In the genomic region with DNA sequence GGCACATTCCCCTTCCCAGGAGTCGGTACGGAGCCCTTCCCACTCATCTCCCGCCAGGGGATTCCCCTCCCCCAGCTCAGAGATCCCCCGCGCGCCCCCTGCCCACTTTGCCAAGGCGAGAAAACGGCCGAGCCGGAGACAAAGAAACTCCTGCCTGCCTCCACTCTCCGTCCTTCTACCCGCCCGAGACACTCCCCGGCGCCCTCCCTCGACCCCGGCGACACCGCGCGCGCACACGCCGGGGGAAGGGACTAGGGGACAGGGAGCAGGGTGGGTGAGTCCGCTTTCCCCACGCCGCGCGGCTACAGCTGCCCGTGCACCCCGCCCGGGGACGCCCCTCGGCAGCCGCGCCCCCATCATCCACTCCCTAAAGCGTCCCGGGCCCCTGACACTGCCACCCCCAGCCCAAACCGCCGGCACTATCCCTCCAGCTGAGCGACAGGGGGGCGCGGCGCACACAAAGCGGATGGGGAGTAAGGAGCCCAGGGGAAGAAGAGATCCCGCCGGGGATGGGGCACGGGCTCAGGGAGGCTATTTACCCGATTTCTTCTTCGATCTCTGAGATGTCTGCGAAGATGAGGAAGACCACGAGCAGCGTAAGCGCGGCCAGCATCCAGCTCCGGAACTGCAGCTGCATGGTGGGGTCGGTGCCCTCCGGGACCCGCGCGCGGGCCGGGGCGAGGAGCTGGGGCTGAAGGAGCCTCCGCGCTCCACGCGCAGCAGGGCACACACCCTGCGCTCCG, we compare ENCODE assay signal across 8 mouse cellular contexts. TPM values are rescaled to one million over a fixed set of nuclear protein-coding genes. Genes with fewer than 3 reads are reported as not detected.
DNase-seq lines count a peak whose midpoint lies in the region; ATAC-seq and TF ChIP-seq lines count a peak whose summit lies in the region.

No protein-coding gene starts in this region.

- peak overlapping the region; percentile 93 for H3K4me2 ChIP-seq in lung, embryonic 14.5 days
- H3K4me2 ChIP-seq in heart, embryonic 12.5 days: peak overlapping the region; percentile 100
- H3K4me2 ChIP-seq in neural tube, embryonic 15.5 days: peak overlapping the region; percentile 84

- no peaks in the 10 kb centered on the region for H3K36me3 ChIP-seq in lung, embryonic 14.5 days (ENCODE audit: insufficient read depth)
- no peaks in the 10 kb centered on the region for H3K36me3 ChIP-seq in heart, embryonic 12.5 days
- H3K36me3 ChIP-seq in neural tube, embryonic 15.5 days: no peaks in the 10 kb centered on the region

- TF ChIP-seq CTCF in lung, embryonic 14.5 days (IDR thresholded peaks at IDR 0.05; ENCODE audit: low read depth): no peak
- TF ChIP-seq CTCF in cortical plate, adult 2 months (IDR thresholded peaks at IDR 0.05; ENCODE audit: extremely low read depth, insufficient read depth, low read length): no peak

- WGBS in lung, embryonic 14.5 days: under 1% methylated on average over 70 of the region's 70 CpGs
- under 1% methylated on average over 66 of the region's 70 CpGs for WGBS in heart, embryonic 12.5 days
- under 1% methylated on average over 63 of the region's 70 CpGs for WGBS in neural tube, embryonic 15.5 days

- no peaks in the 10 kb centered on the region for H3K4me1 ChIP-seq in lung, embryonic 14.5 days (ENCODE audit: insufficient read depth)
- H3K4me1 ChIP-seq in cortical plate, adult 2 months (ENCODE audit: control insufficient read depth, insufficient read depth, low read length): no peaks in the 10 kb centered on the region; the same call in 1 of the 2 replicates
- no peaks in the 10 kb centered on the region for H3K4me1 ChIP-seq in heart, embryonic 12.5 days (replicated peaks)
- H3K4me1 ChIP-seq in neural tube, embryonic 15.5 days: peaks cover 52% of the 10 kb centered on the region

- DNase-seq in lung, embryonic 14.5 days: peak; percentile 49
- no peak for DNase-seq in lung, postnatal 36 days
- DNase-seq in liver: peak; percentile 10
- DNase-seq in layer of hippocampus, adult 9-11 months: no peak
- DNase-seq in layer of hippocampus, adult 11-12 months (ENCODE audit: low spot score): no peak

- no peak for TF ChIP-seq POLR2A in cortical plate, adult 2 months (IDR thresholded peaks at IDR 0.05; ENCODE audit: extremely low read depth, insufficient read depth, low read length)

- peak overlapping the region; percentile 78 for H3K4me3 ChIP-seq in lung, embryonic 14.5 days (ENCODE audit: low read depth, low read length)
- H3K4me3 ChIP-seq in cortical plate, adult 2 months (ENCODE audit: insufficient read depth, low read length): peak overlapping the region; percentile 36
- peak overlapping the region; percentile 81 for H3K4me3 ChIP-seq in heart, embryonic 12.5 days
- peak overlapping the region; percentile 91 for H3K4me3 ChIP-seq in neural tube, embryonic 15.5 days (replicated peaks)

- H3K27ac ChIP-seq in lung, embryonic 14.5 days (ENCODE audit: low read depth): peak overlapping the region; percentile 82
- H3K27ac ChIP-seq in cortical plate, adult 2 months (ENCODE audit: insufficient read depth, low read length): no peak overlapping the region
- no peak overlapping the region for H3K27ac ChIP-seq in heart, embryonic 12.5 days (ENCODE audit: poor library complexity, severe bottlenecking)
- peak overlapping the region; percentile 96 for H3K27ac ChIP-seq in neural tube, embryonic 15.5 days (replicated peaks)

- H3K27me3 ChIP-seq in lung, embryonic 14.5 days (ENCODE audit: insufficient read depth, low read length): no peaks in the 10 kb centered on the region; the same call in 1 of the 2 replicates
- H3K27me3 ChIP-seq in heart, embryonic 12.5 days (replicated peaks): peaks cover 48% of the 10 kb centered on the region
- H3K27me3 ChIP-seq in neural tube, embryonic 15.5 days (replicated peaks): no peaks in the 10 kb centered on the region

- ATAC-seq in lung, embryonic 14.5 days (ENCODE audit: insufficient read depth): peak; percentile 25
- peak; percentile 48 for ATAC-seq in heart, embryonic 12.5 days (ENCODE audit: insufficient number of reproducible peaks, low FRiP score)
- peak; percentile 70 for ATAC-seq in neural tube, embryonic 15.5 days (ENCODE audit: low FRiP score)

- H3K9ac ChIP-seq in lung, embryonic 14.5 days: peak overlapping the region; percentile 81
- peak overlapping the region; percentile 72 for H3K9ac ChIP-seq in heart, embryonic 12.5 days
- peak overlapping the region; percentile 99 for H3K9ac ChIP-seq in neural tube, embryonic 15.5 days (replicated peaks)

- no peaks in the 10 kb centered on the region for H3K9me3 ChIP-seq in lung, embryonic 14.5 days (ENCODE audit: low read depth, low read length)
- H3K9me3 ChIP-seq in heart, embryonic 12.5 days (replicated peaks): no peaks in the 10 kb centered on the region
- no peaks in the 10 kb centered on the region for H3K9me3 ChIP-seq in neural tube, embryonic 15.5 days (replicated peaks)

RNA-seq across cellular contexts. Expression of gene St8sia2, which starts 0.5 kb away (rescaled TPM):
- 17.2 and 19.0 TPM in 2 replicates for polyA plus RNA-seq in lung, embryonic 14.5 days (2014; fragmentation: Nextera tagmentation; extraction: Ambion mirVana)
- polyA plus RNA-seq in cortical plate, adult 2 months (2012; rRNA removed): 0.91 and 1.7 TPM in 2 replicates
- 3.3 and 4.1 TPM in 2 replicates for polyA plus RNA-seq in heart, embryonic 12.5 days (2016; fragmentation: Nextera tagmentation; extraction: Ambion mirVana)
- polyA plus RNA-seq in neural tube, embryonic 15.5 days (2015; fragmentation: Nextera tagmentation; extraction: Ambion mirVana): 54.7 and 59.4 TPM in 2 replicates

Comparison
In these comparisons a context has a peak if more than half of its experiments do, and no peak if none do; other contexts are left out.
1. DNase-seq: peak in lung, embryonic 14.5 days (single experiment) and liver (single experiment); none in lung, postnatal 36 days (single experiment), layer of hippocampus, adult 9-11 months (single experiment) and layer of hippocampus, adult 11-12 months (single experiment).
2. H3K27ac ChIP-seq: peak in lung, embryonic 14.5 days (single experiment) and neural tube, embryonic 15.5 days (single experiment); none in cortical plate, adult 2 months (single experiment) and heart, embryonic 12.5 days (single experiment).
3. H3K4me3 ChIP-seq: peak in every context shown above with its lines; median percentile 91 in neural tube, embryonic 15.5 days; 81 in heart, embryonic 12.5 days; 78 in lung, embryonic 14.5 days; 36 in cortical plate, adult 2 months.
4. Peak in every context shown above with its lines, with median percentiles within 50 percentile points of each other: ATAC-seq, H3K4me2 ChIP-seq and H3K9ac ChIP-seq.